Mouse (Mus musculus) spleen, adult 2 months (tissue): ENCODE measurements around the gene Als2.

Experiments
- CTCF ChIP-seq: fragments of 200-500 bp; IDR thresholded peaks from 2 replicates; pipeline ENCODE4 v1.5.1; 2011; ENCODE audit warnings: mild to moderate bottlenecking, inconsistent platforms; ENCODE audit not compliant: insufficient read depth, insufficient read length, insufficient replicate concordance; ENCODE audit errors: extremely low read depth
- POLR2A ChIP-seq: fragments of 200-500 bp; IDR thresholded peaks from 2 replicates; pipeline ENCODE4 v1.6.1; 2011; ENCODE audit warnings: low read depth, low read length, inconsistent platforms

GRCm38 (mm10) chr1:59162309-59163024 is 74.6 kb downstream of the Als2 start:
- TF ChIP-seq CTCF (no peak), POLR2A (no peak)
